Mouse (Mus musculus) gastrocnemius, postnatal 4 days (tissue): Measurements from ENCODE around the gene Ddb1. TPM values are rescaled to one million over a fixed set of nuclear protein-coding genes. Genes with fewer than 3 reads are reported as not detected.
A peak's percentile ranks its signal among the peaks of the same experiment; 100 is the strongest.

Experiments
- DNase-seq, 2 experiments: peaks; one replicate each; pipeline ENCODE4 v3.0.0; 2021 to 2022; ENCODE audit warnings: low spot score in 2 of 2, mixed read lengths in 2 of 2
- total RNA-seq, 2 experiments: library from RNA; stranded (reverse); gene quantifications; 2 replicates each; pipeline ENCODE4 v1.2.3; 2021

The Ddb1 gene
- total RNA-seq, 2 experiments from 2014 or later = 338 to 352 TPM

DNA sequence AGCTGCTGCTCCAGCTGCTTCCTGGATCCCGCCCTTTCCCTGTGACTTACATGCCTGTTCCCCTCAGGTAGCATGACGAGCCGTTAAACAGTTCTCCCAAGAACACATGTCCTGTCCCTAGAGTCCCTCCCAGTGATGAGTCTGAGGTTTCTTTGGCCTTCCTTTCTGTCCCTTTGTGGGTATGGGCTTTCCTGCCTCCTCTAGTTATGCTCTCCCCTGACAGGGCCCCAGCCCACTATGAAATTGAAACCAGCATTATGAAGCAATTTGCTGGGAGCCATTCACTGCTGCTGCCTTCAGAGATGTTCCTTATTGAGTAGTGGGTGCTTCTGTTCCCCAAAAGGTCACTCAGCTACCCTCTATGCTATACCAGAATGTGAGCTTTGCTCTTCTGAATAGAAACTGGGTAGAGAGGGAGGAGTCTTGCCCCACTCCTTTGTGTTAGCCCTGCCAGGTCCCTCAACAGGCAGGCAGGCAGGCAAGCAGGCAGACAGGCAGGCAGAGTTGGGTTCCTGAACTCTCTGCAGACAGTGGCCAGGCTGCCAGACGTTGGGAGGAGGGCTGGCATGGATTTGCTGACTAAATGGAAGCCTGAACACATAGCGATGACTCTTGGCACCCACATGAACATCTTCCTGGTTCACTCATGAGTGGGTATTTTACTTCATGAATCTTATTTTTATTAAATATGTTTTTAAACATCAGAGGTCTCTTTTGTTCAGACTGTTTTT, 15.8 kb upstream of the Ddb1 start:
- no peak for DNase-seq

DNA sequence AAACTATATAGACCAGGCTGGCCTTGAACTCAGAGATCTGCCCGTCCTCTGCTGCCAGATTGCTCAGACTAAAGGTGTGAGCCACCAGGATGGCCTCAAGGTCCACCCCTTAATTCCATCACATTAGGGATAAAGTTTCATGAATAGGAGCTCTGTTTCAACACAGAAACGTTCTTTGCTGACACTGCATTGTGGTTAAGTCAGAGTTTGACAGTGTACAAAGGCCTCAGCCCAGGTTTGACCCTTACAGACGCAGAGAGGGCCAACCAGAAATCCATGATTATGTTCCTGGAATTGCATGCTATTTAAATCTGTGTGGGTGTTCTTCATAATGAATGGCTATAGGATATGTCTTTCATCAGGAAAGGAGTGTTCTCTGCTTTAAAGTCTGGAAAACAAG, 14.8 kb upstream of the Ddb1 start:
- DNase-seq = no peak

DNA sequence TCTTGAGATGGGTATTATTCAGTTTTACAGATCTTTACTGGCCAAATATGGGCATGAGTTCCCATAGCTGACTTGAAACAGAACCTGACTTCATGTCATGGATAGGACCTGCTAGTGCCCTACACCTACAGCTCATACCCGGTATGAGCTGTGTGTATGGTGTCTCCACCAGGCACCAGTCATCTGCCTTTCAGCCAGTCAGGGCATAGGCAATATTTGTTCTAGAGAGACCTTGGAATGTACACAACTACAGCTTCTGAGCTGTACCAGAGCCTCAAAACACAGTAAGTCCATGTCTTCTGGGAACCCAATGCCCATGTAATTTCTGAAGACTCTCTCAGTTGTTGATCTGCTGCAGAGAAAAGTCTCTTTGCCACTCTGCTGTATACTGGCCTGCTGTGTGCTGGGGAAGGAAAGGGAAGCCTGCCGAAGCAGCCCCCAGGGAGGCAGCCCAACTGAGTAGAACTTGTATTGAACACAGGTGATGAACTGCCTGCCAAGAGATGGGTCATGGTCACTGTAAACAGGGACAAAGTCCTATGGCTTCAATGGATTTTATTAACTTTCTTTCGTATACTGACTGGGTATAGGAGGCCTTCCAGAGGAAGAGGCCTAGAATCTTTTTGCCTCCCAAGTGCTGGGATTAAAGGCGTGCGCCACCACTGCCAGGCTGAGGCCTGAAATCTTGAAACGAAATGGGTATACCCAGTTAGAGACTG, 13.3 kb upstream of the Ddb1 start:
- no peak for DNase-seq

DNA sequence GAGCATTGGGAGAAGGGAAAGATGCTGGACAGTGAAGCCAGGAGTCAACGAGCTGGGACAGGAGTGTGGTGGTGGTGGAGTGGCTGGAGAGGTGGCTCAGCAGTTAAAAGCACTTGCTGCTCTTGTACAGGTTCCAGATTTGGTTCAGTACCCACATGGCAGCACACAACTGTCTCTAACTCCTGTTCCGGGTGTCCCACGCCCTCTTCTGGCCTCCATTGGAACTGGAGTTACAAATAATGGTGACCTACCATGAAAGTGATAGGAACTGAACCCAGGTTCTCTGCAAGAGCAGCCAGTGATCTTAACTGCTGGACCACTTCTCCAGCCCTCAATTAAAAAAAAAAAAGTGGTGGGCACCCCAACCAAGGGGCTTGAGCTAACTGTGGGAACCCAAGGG, 6.9 kb upstream of the Ddb1 start:
- DNase-seq = no peak

DNA sequence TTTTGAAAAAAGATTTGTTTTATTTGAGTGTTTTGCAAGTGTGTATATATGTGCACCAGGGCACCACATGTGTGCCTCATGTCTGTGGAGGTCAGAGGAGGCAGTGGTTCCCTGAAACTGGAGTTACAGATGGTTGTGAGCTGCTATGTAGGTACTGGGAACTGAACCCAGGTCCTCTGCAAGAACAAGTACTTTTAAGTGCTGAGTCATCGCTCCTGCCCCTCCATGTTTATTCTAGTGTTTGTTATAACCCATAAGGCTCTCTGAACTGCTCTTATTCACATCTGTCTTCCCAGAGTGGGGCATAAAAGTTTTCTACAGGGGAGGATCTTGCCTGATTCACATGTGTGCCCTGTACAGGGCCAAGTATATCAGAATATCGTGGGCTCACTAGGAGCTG, 5.5 kb upstream of the Ddb1 start:
- DNase-seq = no peak

DNA sequence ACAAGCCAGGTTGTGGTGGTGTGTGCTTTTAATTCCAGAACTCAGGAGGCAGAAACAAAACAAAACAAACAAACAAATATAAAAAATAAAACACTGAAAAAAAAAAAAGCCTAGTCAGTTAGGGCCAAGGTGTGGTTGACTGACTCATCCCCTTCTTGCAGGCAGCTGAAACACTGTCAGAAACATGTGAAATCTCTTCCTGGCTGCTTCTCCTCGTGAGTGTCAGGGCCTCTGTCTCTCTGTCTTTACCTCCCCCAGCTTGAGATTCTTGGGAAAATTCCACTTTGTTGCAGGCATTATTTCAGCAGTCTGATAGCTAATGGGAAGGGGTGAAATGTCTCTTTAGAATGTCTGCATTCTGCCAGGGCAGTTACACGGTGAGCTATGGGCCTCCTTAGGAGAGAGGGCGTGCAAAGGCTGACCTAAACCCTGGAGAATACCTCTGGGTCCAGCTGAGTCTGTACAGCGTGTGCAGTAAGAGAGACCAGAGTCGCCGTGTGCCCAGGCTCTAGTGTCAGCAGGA, 2.8 kb upstream of the Ddb1 start:
- no peak for DNase-seq

DNA sequence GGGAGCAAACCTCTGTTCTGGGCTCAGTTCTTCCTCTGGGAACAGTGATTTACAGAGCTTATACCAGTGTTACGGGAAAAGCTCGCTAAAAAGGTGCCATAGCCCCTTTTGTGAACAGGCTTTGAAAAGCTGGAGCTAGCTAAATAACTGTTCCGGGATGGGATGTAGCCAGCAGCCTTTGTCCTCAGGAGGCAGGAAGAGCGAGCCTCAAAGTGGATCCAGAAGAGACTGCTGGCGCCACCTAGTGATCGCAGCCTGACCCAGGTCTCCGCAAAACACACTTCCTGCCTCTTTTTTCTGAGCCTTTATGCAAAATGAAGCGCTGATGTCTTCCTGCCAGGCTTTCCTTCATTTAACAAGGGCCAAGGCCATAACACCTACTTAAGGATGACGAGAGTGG, 2.3 kb upstream of the Ddb1 start:
- DNase-seq = peak; percentile 75 to 92

DNA sequence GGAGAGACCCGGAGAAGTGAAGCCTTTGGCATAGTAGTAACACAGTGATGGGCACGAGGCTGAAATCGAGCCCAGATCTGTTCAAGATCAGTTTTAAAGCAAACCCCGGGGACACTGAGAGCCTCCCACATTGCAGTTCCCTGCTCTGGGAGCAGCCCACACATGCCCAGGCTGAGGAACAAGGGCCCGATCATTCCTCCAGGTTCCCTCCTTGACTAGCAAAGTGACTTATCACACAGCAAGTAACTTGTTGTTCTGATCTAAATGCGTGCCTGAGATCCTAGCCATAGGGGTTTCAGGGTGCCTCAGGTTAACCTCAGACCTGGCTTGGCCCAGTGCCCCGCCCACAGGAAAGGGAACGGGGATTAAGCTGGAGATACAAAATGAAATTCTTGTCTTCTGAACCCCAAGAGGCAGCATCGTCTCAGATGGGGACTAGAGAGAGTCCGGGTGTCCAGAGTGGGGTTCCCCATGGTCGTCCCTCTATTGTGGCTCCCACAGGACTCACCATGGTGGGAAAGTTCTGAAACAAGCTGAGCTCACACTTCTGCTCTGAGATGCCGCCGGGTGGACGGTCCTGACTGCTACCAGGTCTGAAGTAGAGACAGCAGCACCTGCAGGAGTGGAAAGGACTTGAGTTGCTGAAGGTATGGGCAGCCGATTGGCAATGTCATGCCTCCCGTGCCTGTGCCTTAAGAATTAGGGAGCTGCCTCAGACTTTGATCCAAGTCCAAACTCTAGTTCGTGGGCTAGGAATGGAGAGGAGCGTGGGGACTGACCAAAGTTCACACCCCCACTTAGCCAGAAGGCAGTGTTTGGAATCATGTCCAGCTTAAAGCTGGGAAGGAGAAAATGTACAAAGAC, 1.2 kb upstream of the Ddb1 start:
- DNase-seq = no peak

DNA sequence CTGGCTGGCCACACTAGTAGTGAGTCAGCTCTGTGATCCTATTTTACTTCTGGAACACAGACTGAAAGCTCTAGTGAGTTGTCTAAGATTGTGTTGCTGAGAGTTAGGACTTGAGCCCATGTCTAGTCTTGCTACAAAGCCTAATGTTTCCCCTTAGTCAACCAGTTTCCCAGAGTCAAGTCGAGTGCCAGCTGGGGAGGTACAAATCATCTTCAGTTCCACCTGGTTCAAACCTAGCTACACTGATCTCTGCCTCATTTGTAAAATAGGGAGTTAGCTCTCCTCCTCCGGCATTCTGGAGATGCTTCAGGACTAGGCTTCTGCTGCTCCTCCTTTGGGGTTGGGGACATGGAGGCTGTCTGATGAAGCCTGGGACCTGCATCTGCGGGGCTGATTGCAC, 593 bp upstream of the Ddb1 start:
- DNase-seq = no peak

DNA sequence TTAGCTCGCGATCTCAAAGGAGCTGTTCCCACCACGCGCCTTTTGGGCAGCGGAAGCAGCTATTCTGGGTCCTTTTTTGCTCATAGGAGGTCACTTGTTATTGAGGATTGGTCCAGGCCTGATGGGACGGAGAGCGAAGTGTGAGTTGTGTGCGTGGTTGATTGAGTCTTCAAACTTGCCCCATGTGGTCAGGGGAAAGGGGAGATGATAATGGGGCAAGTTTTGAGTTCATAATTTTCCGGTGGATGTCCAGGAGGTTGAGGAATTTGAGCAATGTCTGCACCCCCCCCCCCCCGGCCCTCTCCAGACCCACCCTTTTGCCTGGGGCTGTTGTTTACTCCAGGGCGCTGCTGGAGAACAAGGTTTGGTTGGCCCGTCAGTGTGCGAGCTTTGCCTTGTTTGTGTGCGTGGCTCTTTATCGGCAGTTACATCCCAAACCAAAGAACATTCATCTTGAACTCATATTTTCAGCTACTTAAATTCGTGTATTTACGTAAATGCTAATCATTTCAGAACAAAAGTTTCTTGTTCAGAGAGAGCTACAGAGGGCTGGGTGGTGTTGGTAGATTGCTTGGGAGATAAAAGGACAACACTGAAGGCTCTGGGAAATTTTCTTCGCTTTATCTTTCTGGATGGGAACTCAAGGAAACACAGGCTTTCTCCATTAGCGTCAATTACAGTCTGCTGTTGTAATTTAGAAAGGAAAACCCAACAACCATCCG, 935 bp downstream of the Ddb1 start:
- DNase-seq = no peak

DNA sequence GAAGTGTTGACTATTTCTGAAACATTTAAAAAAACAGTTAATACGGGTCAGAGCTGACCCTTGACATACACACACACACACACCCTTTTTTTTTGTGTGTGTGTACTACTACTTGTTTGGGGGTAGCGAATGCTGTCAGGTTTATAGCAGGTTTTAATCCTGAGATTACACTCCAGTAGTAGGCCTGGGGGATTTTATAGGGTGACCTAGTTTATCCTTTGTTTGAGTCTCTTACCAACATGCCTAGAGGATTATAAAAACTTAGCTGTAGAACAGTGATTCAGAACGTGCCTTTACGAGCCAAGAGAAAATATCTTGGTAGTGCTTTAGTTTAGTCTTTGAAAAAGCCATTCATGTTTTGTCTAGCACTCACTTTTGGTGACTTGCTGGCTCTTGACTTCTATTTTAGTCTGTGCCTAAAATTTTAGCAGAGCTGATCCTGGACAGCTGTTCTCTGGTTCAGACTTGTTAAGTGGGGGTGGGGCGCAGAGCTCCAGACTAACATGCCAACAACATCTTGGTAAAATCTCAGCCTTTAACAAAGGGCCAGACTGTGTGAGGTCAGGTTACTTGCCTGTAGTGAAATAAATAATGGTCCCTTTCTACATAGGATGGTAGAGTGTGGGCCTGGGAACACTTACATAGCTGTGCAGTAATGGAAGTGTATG, 3.6 kb downstream of the Ddb1 start:
- DNase-seq = no peak

DNA sequence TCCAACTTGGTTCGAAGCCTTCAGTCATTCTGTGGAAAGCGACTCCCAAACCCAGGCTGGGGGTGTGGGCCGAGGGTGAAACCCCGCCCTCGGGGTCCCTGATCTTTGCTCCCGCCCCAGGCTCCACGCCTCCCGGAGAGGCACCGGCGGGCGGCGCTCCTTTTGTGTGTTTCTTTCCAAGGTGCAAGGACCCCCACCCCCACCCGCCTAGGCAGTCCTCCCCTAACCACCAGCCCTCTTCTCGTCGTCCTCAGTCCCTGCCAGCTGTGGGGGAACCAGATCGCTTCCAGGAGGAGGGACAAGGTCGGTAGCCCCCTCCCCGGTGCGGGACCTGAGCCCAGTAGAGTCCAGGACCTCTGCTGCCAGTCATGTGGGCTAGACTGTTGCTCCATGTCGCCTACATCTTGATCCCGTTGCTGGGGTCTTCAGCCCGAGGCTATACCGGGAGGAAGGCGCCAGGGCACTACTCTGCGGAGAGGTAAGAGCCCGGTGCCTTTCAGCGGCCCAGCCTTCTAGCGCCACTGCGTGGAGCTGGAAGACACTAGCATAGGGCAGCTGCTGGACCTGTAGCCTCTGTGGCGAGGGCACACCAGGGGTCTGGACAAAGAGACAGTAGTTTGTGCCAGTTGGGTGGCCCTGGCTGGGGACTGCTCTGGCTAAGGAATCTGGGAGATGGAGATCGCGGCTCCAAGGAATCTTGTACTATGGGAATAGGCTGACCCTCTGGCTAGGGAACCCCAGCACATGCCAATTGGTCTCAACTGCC, 29.2 kb downstream of the Ddb1 start, which contains the start of gene Vwce:
Gene Vwce, plus strand, starts transcription at position 108 of the 766 bp plus-strand sequence.
- peak in 1 of 2 experiments; percentile 45 for DNase-seq

DNA sequence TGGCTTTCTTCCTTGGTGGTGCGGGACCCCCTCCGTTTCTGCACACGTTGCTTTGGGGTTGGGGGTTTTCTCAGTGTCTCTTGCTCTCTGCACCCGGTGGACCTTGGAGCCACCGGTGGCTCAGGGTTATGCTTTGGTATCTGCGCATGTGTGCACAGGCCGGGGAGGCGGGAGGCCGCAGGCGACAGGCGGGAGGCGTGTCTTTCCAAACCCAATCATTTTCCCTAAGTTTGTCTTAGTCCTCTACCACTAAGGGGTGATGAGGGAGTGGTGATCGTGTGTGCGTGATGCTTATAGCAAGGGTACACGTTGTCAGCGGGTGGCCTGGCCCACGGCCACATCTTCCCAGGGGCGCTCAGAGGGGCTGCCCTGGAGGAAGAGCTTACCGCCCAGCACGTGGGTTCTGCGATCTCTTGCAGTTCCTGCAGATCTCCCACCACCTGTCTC, 29.8 kb downstream of the Ddb1 start:
- peak in 1 of 2 experiments; percentile 62 for DNase-seq

DNA sequence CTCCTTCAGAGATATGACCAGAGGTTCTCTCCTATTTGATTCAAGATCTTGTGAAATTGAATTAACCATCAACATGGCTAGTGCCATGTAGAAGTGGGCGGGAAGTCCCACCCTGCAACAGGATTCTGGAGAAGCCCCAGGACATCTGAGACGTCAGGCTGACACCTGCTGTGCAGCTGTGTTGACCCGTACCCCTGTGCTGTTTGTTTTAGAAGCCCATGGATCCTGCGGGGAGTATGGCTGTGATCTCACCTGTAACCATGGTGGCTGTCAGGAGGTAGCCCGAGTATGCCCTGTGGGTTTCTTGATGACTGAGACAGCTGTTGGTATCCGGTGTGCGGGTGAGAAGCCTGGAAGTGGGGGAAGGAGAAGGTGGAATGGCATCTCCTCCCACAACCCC, 32.7 kb downstream of the Ddb1 start:
- no peak for DNase-seq

DNA sequence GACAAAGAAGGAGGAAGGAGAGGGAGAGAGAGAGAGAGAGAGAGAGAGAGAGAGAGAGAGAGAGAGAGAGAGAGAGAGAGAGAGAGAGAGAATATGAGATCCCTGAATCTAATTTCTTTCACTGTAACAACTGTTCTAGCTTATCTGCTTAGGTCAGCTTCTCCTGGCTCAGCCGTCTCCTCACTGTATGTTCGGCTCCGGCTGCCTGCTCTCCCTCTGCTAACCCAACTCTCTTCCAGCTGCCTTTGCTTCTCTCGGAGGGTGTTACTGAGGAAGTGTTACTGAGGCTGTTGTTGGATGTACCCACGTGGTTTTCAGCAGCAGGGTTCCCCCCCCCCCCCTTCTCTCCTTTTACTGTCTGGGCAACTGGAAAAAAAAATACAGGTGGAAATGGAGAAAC, 35.0 kb downstream of the Ddb1 start:
- no peak for DNase-seq

DNA sequence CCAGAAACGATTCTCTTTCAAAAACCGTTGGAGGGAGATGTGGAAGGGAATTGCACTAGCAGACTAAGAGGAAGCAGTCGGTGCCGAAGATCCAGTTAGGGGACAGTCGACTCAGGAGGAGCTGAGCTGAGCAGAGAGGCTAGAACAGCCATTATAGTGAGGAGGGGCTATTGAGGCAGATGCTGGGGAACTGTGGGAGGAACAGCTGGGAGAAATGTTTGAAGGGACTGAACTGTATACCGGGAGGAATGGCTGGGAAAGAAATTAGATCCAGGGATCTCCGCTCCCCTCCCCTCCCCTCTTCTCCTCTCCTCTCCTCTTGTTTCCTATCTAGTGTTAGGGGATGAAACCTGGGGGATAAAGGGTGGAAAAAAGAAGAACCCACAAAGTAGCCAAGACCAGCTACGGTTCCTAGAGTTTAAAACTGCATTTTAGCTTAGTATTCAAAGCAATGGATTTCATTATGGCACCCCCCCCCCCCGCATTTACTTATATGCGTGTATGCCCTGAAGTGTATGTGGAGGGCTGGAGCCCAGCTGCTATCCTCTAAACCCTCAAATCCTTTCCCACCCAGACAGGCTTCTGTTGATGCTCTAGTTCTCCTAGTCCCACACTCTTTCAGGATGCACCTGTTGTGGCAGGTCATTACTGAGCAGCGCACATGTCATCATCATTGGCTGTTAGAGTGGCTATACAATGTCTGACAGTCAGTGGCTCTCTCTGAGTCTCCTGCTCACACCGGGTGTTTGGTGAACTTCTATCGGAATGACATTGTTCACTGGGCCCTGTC, 35.7 kb downstream of the Ddb1 start:
- no peak for DNase-seq

DNA sequence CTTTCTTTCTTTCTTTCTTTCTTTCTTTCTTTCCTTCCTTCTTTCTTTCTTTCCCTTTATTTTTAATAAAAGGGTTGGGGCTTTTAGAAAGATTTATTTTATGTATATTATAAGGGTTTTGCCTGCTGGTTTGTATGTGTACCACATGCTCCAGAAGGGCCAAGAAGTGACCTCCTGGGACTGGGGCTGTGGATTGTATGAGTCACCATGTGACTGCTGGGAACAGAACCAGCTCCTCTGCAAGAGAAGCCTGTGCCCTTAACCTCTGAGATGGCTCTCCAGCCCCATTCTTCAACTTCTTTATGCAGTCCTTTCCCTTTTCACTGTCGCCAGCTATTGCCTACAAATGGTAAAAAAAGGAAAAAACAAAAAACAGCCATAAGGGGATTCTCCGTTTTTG, 40.5 kb downstream of the Ddb1 start:
- DNase-seq = no peak

DNA sequence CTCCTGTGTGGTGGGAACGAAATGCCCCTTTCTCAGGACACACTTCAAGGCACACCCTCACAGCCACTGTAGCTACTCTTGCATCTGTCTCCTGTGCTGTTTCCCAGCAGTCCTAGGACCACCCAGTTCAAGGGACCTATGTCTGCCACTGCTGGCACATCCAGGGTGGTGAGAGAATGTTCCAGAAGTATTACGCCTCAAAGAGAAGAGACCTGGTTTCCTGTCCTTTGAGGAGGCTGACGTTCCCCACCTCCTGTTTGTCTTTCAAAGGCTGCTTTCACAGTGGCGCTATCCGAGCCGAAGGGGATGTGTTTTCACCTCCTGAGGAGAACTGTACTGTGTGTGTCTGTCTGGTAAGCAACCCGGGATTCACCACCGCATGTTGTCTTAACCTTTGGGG, 43.0 kb downstream of the Ddb1 start:
- no peak for DNase-seq

DNA sequence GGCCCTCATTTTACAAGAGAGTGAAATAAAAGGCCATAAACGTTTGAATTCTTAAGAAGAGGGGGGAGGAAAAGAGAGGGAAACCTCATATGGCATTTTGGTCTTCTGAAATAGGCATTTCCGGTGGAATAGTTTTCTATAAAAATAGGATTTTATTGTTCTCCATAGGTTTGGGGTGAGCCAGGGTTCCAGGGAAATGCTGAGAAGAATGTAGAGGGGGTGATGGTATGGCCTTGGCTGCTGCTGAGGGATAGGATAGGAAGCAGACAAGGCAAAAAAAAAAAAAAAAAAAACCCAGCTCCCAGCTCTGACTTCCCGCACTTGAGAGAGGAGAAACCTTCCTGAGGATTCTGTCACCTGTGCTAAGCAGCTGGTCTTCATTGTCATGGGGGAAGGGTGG, 50.9 kb downstream of the Ddb1 start:
- DNase-seq = no peak
